Comparison of ENCODE assay signal across 9 mouse cellular contexts in the genomic region with DNA sequence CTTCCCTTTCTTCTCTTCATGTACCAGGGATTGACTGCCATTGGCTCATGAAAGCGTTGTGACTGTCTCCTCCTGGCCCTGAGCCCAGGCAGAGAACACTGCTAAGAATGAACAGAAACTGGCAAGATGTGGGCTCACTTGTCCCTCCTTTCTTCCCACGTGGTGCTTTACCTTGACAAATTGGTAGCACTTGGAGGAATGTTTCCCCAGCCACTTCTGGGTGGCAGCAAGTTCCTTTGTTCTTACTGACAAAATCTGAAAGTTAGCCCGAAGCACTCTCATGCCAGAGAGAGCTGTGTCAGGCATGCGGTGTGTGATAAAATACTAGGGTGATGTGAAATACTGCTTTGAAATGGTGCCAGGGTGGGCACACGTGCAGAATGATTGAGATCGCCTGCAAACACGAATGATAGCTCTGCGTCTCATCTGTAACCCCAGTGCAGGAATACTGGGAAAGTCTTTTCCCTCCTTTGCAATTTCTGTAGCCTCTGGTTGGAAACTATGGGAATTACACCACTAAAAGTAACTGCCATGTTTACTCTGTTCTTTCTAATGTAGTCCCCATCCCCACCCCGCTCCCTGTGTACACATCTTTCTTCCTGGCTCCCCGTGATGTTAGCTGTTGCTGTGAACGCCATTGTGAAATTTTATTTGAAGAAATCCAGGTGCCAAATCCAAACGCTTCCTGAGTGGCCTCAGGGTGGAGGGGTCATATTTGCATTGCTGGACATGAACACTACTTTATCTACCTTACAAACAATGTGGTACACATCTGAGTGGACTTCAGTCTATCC.
DNase-seq lines count a peak whose midpoint lies in the region; ATAC-seq lines count a peak whose summit lies in the region.
"Had no signal": no experiment of that assay in that cellular context is flagged by ENCODE, and none has a peak within 500 bp of the region (broad histone marks: within the 10 kb centered on the region; RNA-seq: fewer than 3 reads in every experiment).

No protein-coding gene starts in this region.

- H3K27me3 ChIP-seq in neural tube, embryonic 12.5 days (replicated peaks), result no peaks in the 10 kb centered on the region

- H3K36me3 ChIP-seq in neural tube, embryonic 12.5 days, result no peaks in the 10 kb centered on the region

- 64% methylated on average over 12 of the region's 12 CpGs for whole genome bisulfite sequencing in neural tube, embryonic 12.5 days

- no peak overlapping the region for H3K27ac ChIP-seq in neural tube, embryonic 12.5 days

- no peak overlapping the region for H3K4me3 ChIP-seq in neural tube, embryonic 12.5 days

- H3K4me2 ChIP-seq in neural tube, embryonic 12.5 days (replicated peaks), result no peak overlapping the region

- ATAC-seq in neural tube, embryonic 12.5 days (ENCODE audit: low FRiP score, low read depth), result peak; percentile 76

- peak; percentile 39 to 70 for DNase-seq in adrenal gland, adult (ENCODE audit: inconsistent age in 2 of 2, low spot score in 1 of 2)
- DNase-seq in adrenal gland, postnatal 4 days (ENCODE audit: low spot score in 2 of 2), result no peak
- no peak for DNase-seq in neural tube, embryonic 10.5 days (ENCODE audit: extremely low spot score, low spot score)
- DNase-seq in lung, postnatal 10 days, result peak; percentile 10
- peak; percentile 65 for DNase-seq in yolk sac, embryonic 10.5 days (ENCODE audit: low spot score)
- no peak for DNase-seq in urinary bladder, postnatal 14 days (ENCODE audit: low spot score)
- DNase-seq in thymus, postnatal 25 days, result no peak
- DNase-seq: cerebellum, adult 11-12 months had no signal

- H3K9me3 ChIP-seq in neural tube, embryonic 12.5 days, result no peaks in the 10 kb centered on the region

- H3K9ac ChIP-seq in neural tube, embryonic 12.5 days, result no peak overlapping the region

- no peaks in the 10 kb centered on the region for H3K4me1 ChIP-seq in neural tube, embryonic 12.5 days

Comparison
In these comparisons a context has a peak if more than half of its experiments do, and no peak if none do; other contexts are left out.
1. DNase-seq: peak in adrenal gland, adult (2 of 2), lung, postnatal 10 days (single experiment) and yolk sac, embryonic 10.5 days (single experiment); none in adrenal gland, postnatal 4 days (0 of 2), neural tube, embryonic 10.5 days (single experiment), urinary bladder, postnatal 14 days (single experiment) and thymus, postnatal 25 days (single experiment).